Mouse (Mus musculus) lung, postnatal 36 days (tissue): ENCODE results near the gene Gm49721.
"Not testable (repeated sequence)": the region's sequence is repeated elsewhere in the genome, so short reads cannot be mapped to it uniquely, and the experiment has no call there.

Experiments
- DNase-seq: peaks from one replicate; pipeline ENCODE4 v3.0.0; 2022; ENCODE audit warnings: mixed read lengths

Gm49721 gene

GRCm38 (mm10) chr17:6986118-6986517, 7.4 kb downstream of the Gm49721 start:
- peak; percentile 13 for DNase-seq

DNA sequence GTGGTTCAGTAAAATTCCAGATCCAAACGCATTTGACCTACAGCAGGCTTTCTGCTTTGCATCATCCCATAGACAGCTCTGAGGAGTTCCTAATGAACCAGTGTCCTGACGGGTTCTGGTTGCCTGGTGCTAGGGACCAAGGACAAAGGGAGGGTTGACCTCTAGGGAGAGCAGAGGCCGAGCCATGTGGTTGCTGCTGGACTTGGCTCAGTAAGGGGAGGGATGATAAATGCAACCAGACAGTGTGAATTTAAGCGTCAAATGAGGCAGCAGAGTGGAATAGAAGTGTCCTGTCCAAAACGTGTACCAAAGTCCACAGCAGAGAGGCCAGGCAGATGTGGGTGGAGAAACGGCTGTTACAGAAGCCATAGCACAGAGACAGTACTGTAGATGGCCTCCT, 16.8 kb downstream of the Gm49721 start:
- DNase-seq: not testable (repeated sequence)

DNA sequence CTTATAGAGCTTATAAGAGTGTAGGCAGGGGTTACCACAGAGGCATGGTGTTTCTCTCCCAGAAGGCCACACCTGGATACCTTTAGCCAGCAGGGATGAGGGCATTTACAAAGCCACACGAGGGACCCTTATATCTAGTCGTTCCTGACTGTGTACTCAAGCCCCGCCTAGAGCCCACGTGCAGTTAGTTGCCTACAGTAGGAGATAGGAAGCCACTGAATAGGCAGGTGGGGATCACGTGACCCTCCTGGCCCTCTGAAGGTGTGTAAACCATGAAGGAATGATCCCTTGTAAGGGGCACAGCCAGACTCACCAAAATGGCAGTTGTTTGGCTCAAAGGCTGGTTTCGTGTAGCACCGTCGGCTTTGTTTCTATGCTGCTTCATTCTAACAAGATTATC, 18.1 kb downstream of the Gm49721 start:
- DNase-seq: not testable (repeated sequence)

DNA sequence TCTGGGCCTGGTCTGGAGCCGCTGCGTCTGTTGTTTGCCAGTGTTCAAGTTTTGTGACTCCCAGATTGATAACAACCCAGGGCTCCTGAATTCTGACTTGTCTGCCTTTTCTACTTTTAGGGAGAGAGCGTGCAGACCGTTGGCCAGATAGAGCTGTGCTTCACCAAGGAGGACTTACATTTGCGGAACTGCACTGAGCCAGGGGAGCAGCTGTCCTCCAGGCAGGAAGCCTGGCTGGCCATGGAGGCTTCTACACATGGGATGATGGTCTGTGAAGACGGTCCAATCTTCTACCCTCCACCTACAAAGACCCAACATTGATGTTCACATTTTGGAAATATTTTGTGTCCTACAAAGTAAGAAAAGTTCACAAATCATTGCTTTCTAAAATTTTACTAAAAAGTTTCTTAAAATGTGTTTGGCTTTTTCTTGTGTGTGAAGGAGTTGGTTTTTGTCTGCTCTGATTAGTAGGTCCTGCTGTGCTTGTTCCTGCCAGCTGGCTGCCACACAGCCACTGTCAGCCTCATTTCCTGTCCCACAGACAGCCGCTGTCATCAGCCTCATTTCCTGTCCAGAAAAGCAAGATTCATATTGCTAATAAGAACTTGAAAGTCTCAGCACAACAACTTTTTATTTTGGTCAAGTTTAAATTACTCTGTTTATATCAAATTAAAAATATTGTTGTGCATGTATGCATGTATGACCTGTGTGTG, 19.2 kb downstream of the Gm49721 start:
- DNase-seq: not testable (repeated sequence)

DNA sequence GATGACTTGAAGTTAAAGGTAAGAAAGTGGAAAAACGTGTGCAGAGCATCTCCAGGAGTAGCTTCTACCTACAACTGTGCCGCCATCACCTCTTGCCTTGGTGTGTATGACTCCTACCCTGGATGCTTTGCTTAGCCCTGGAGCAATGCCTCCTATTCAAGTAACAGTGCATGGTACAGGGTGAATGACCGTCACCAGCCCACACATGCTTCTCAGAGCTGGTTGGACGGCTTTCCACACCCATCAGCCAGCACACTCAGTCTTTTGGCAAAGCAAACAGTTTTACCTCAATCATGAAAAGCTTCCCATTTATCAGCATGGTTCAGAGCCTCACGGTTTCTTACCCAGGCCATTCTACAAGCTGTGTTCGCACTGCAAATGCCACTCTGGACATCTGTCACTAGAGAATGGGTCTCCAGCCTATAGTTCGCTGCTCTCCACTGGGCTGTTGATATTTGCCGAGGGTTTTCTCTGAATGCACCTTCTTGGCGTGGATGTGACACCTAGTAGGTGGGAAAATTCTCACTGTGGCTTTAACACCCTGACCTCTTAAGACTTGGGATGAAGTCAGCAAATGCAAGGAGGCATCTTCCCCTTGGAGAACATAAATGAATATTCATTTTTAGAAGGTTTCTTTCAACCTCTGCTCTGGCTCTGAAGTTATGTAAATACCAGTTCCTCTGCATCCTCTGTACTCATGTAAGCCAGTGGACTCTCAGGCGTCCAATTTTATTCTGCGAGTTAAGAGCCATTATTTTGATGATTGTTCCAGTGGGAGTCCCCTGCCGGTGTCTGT, 23.3 kb downstream of the Gm49721 start:
- DNase-seq: not testable (repeated sequence)

DNA sequence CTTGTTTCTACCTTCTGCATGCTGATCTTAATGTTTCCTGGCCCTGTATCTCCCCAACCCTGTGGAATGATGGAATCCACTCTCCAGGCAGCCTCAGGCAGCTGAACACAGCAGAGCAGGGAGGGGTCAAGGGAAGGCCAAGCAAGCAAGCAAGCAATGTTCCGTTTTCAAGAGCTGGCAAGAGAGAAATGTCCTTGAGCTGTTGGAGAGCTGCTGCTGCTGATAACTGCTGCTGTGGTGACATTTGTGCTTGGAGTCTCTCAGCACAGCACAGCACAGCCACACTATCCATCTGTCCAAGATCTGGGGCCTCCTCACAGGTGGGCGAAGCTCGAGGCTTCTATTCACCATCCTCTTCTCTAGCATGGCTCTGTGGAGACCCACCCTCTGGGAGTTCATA, 24.7 kb downstream of the Gm49721 start:
- not testable (repeated sequence) for DNase-seq

DNA sequence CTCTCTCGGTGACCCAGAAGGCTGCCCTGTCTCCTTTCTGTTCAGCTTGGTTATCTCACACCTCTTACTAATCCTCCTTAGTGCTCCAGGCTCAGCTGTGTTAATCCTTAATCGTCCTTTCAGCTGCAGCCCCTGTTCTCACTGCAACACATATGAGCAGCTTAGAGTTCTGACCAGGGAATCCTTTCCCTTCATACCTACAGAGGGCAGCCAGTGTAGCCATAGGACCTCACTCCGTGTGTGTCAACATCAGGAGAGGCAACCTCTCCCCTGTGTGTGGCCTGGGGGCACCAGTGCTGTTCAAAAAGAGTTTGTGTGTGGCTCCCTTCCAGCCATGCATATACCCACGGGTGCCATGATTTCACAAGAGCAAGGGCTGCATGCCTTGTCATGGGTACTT, 26.9 kb downstream of the Gm49721 start:
- not testable (repeated sequence) for DNase-seq

DNA sequence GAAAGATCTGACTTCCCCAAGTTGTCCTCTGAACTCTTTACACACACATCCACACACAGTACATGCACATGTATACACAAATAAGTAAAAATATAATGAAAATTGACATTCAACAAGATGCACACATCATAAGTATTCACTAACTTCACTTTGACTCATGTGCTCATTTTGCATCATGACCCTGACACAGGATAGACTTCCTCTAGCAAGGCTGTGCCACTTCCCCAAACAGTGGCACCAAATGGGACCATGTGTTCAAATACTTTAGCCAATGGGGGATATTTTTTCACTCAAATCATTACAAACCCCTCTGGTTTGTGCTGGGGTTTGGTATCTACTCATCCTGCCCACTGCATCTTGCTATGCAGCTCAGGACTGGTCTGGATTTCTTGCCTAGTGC, 30.2 kb downstream of the Gm49721 start:
- not testable (repeated sequence) for DNase-seq

DNA sequence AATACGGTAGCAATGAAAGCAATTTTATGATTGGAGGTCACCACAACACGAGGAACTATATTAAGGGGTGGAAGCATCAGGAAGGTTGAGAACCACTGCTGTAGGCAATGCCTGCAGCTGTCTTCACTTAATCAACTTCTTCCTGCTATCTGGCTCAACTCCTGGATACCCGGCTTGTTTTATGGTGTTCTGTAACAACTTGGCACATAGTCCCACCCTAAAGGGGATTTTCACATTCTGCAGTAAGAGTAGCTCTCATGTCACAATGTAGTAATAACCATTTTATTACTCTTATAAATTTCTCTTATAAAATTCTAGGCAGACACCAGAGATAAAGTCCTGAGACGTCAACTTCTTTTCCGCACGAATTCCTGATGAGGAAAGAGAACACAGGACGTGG, 30.7 kb downstream of the Gm49721 start:
- DNase-seq: not testable (repeated sequence)

DNA sequence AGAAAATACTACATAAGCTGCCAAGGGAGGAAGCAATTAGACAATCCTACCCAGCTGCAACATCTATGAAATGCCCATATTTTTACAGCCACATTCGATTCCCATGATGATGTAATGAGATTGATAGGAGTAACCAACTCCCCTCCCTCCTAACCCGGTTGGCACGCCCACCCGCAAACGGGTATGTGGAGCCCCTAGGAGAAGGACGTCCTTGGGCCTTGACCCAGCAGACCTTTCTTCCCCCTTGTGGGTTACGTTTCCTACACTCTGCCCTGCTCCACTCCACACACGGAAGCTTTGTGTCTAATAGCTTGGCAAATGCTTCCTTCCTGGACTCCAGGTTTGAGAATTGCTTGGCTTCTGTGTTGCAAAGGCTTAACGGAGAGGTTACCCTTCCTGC, 31.2 kb downstream of the Gm49721 start:
- DNase-seq: not testable (repeated sequence)

- DNase-seq: not testable (repeated sequence)
These were observed 35.5 kb downstream of the Gm49721 start for GRCm38 (mm10) chr17:7014190-7014589.

GRCm38 (mm10) chr17:7025257-7025656, 46.6 kb downstream of the Gm49721 start, which contains the start of gene Gm1604a:
Gene Gm1604a (plus strand): TSS chr17:7025568.
- DNase-seq: not testable (repeated sequence)

- DNase-seq: not testable (repeated sequence)
These were observed 47.2 kb downstream of the Gm49721 start for GRCm38 (mm10) chr17:7025764-7026346.

GRCm38 (mm10) chr17:7030204-7030603, 51.5 kb downstream of the Gm49721 start:
- not testable (repeated sequence) for DNase-seq

- not testable (repeated sequence) for DNase-seq
These were observed 52.0 kb downstream of the Gm49721 start for GRCm38 (mm10) chr17:7030622-7031174.

DNA sequence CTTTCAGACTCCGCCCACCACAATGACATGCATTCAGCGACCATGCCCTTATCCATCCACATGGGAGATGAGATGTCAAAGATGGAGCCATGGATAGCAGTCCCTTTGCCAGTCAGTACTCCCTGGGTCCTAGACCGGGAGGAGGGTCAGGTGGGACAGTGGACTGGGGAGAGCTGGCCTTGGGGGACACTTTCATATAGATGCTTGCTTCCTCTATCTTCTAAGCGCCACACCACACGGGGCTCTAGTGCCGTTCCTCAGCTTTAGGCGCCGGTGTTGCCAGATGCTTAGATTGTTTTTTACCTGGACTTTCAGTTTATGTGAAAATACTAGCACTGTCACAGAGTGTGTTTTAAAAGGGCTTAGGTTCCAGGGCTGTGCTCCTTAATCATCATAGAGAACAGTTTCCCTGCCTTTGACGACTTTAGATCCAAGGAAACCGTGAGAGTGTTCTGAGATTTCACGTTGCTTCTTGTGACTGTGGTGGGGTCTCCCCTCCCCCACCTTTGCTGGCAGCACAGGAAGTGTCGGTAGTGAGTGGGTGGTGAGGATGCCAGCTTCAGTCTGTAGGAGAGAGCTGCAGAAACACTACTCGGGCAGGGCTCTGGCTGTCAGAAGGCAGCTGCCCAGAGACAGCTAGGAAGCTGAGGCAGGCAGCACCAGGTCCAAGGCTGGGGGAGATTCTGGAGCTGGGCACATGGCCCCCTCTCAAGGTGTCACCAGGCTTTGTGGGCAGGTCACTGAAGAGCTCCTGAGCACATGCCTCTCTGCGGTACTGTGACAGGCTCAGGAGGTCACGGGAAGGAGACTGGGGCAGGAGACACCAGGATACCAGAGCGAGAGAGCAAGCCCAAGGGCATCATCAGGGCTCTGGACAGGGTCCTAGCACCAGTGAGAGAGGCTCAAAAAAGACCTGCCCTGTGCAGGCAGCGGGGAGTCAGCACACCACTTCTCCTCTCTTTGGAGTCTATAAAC, 54.8 kb downstream of the Gm49721 start:
- DNase-seq: not testable (repeated sequence)

DNA sequence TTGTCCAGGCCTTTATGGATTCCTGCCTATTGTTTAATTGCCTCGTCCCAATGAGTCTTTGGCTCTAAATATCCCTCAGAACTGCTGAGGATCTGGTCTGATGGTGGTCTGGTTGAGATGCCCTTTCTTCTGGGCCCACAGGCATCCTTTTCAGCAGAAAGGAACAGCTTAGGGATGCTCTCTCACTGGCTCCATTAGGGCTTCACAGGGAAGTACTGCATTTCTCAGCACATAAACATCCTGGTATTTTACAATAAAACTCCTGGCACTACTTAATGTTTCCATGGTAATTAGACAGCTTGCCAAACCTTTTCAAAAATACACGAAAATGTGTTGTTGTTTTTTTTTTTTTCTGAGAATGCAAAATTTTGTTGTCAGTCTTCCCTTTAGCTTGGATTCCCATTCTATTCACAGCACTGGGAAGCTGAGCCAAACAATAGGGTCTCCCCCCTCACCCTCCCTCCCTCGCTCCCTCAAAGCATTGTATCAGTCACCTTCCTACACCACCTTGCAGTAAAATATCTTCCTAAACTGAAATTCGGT, 90.4 kb downstream of the Gm49721 start:
- DNase-seq: not testable (repeated sequence)

DNA sequence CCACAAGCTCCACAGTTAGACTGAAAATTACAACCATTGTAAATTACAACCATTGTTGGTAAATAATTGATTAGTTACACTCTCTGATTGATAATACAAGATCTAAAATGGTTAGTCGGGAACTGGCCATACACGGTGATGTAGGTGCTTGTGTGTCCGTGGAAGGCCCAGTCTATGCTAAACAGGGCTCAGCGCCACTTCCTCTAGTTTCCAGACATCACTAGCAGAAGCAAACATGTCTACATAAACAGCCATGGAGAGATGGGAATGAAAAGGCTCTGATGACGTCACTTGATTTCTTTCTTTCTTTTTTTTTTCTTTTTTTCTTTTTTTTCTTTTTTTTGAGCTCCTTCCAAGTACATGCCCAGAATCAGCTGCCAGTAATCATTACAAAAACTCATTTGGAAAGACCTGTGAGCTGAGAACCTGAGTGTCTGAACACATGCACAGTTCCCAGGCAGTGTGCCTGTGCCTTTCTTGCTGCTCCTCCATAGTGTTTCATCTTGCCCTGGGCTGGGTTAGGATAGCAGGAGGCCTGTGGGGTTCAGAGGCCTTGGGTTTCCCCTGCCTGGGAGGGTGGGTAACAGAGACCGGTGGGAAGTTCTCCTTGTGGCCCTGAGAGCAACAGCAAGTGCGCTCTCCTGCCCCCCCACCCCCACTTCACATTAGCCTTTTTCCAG, 91.0 kb downstream of the Gm49721 start:
- not testable (repeated sequence) for DNase-seq

DNA sequence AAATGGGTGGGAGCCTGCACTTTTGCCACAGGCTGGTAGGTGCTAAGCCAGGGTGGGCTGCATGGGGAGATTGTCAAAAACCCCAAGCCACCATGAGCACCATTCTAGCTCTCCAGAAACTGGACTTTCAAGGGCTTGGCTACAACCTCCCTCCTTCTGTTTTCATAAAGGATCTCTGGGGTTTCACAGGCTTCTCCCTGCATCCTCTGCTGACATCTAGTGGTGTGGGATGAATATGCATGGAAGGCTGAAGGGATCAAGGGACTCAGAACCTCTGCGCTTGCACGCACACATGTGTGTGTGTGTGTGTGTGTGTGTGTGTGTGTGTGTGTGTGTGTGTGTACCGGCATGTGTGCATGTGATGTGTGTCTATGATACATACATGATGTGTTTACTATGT, 95.8 kb downstream of the Gm49721 start:
- DNase-seq: peak; percentile 52

DNA sequence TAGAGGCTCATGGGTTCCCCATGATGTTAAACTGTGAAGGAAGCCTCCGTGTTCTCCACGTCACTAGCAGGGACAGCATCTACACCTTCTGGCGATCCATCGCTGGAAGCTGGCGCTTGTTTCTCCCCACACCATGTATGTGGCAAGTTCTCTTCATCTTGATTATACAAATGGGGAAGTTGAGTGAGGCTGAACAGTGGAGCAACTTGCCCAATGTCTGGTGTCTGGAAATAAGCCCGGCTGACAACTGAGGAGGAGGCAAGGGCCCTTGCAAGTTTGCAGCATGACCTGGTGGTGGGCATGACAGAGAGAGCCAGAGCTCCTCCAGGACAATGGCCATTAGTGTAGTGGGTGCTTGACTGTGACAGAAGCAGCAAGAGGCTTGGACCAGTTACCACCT, 96.8 kb downstream of the Gm49721 start:
- peak; percentile 0 for DNase-seq

GRCm38 (mm10) chr17:7079558-7079957, 100.9 kb downstream of the Gm49721 start:
- DNase-seq: peak; percentile 86
